Mouse (Mus musculus) lung, embryonic 14.5 days (tissue): ENCODE data around the gene Plxna4. TPM values are rescaled to one million over a fixed set of nuclear protein-coding genes. Genes with fewer than 3 reads are reported as not detected.

Experiments used
- ATAC-seq: fragments of 200-750 bp; cut with Nextera tagmentation; 2 replicates; pipeline ENCODE4 v1.8.0; 2017; ENCODE audit warnings: mild to moderate bottlenecking, moderate TSS enrichment, moderate library complexity; ENCODE audit not compliant: insufficient read depth
- DNase-seq: peaks from one replicate; pipeline ENCODE4 v3.0.0-alpha.2; 2015
- H3K27ac ChIP-seq: fragments of 300-500 bp; sonication (generic); 2 replicates; pipeline ENCODE4 v1.5.1; 2014; ENCODE audit warnings: low read depth, mild to moderate bottlenecking, moderate library complexity
- H3K27me3 ChIP-seq: fragments of 300-500 bp; sonication (generic); 2 replicates; pipeline ENCODE4 v1.6.1; 2014; ENCODE audit warnings: low read length, control low read depth; ENCODE audit not compliant: insufficient read depth
- H3K36me3 ChIP-seq: fragments of 300-500 bp; sonication (generic); 2 replicates; pipeline ENCODE4 v1.6.1; 2014; ENCODE audit warnings: control low read depth; ENCODE audit not compliant: insufficient read depth
- H3K4me1 ChIP-seq: fragments of 300-500 bp; sonication (generic); 2 replicates; pipeline ENCODE4 v1.6.1; 2014; ENCODE audit warnings: antibody characterized with exemption, control low read depth; ENCODE audit not compliant: insufficient read depth
- H3K4me2 ChIP-seq: fragments of 300-500 bp; sonication (generic); 2 replicates; pipeline ENCODE4 v1.6.1; 2014; ENCODE audit warnings: mild to moderate bottlenecking
- H3K4me3 ChIP-seq: fragments of 300-500 bp; sonication (generic); 2 replicates; pipeline ENCODE4 v1.5.1; 2014; ENCODE audit warnings: low read depth, low read length
- H3K9ac ChIP-seq: fragments of 300-500 bp; sonication (generic); 2 replicates; pipeline ENCODE4 v1.6.1; 2014
- H3K9me3 ChIP-seq: fragments of 300-500 bp; sonication (generic); 2 replicates; pipeline ENCODE4 v1.6.1; 2016; ENCODE audit warnings: low read depth, low read length, control low read depth
- CTCF ChIP-seq: IDR thresholded peaks from 2 replicates; pipeline ENCODE4 v1.5.1; 2016; ENCODE audit warnings: antibody characterized with exemption, low read depth
- WGBS: fragments of 180-500 bp; shearing (Covaris S2); extraction: QIAGEN DNeasy Blood & Tissue Kit; methylation state at CpG from one replicate; pipeline ENCODE4 v1.1.7; 2014; 5-methylcytosine and 5-hydroxymethylcytosine counted together
- polyA plus RNA-seq: library from polyadenylated mRNA; unstranded; fragments of >200 nt; fragmentation: Nextera tagmentation; extraction: Ambion mirVana; gene quantifications from 2 replicates; pipeline ENCODE4 v1.2.1, GENCODE M21; 2014

Gene Plxna4
- polyA plus RNA-seq, 1 experiment from 2014 or later, result 2.4 TPM

GRCm38 (mm10) chr6:32464046-32464445 is 123.9 kb downstream of the Plxna4 start:
- Histone ChIP-seq H3K4me3 (no peak overlapping the region), H3K4me2 (no peak overlapping the region), H3K9me3 (no peaks in the 10 kb centered on the region), H3K4me1 (peaks cover 8% of the 10 kb centered on the region; the same call in 1 of the 2 replicates), H3K36me3 (no peaks in the 10 kb centered on the region), H3K27me3 (no peaks in the 10 kb centered on the region), H3K9ac (no peak overlapping the region), H3K27ac (no peak overlapping the region)
- DNase-seq (peak; percentile 44), ATAC-seq (0 out of 2 replicates have a peak, but pooled peaks have one; percentile 31)
- no peak for TF ChIP-seq CTCF
- WGBS, result 54% methylated on average over 4 of the region's 4 CpGs

- Histone ChIP-seq H3K27me3 (no peaks in the 10 kb centered on the region), H3K4me2 (peak overlapping the region; percentile 35), H3K27ac (no peak overlapping the region), H3K36me3 (no peaks in the 10 kb centered on the region), H3K4me1 (peaks cover 8% of the 10 kb centered on the region; the same call in 1 of the 2 replicates), H3K9ac (no peak overlapping the region), H3K9me3 (no peaks in the 10 kb centered on the region), H3K4me3 (no peak overlapping the region)
- DNase-seq, result peak; percentile 57
- WGBS, result 54% methylated on average over 8 of the region's 8 CpGs
- TF ChIP-seq CTCF, result no peak
- ATAC-seq, result 0 out of 2 replicates have a peak, but pooled peaks have one; percentile 49
These were observed 127.6 kb downstream of the Plxna4 start for GRCm38 (mm10) chr6:32460400-32460799.

GRCm38 (mm10) chr6:32456641-32457040 is 131.4 kb downstream of the Plxna4 start:
- Histone ChIP-seq H3K4me2 (no peak overlapping the region), H3K27me3 (no peaks in the 10 kb centered on the region), H3K9me3 (no peaks in the 10 kb centered on the region), H3K9ac (no peak overlapping the region), H3K4me1 (no peaks in the 10 kb centered on the region; the same call in 1 of the 2 replicates), H3K27ac (no peak overlapping the region), H3K4me3 (no peak overlapping the region), H3K36me3 (no peaks in the 10 kb centered on the region)
- no peak for TF ChIP-seq CTCF
- DNase-seq, result no peak
- WGBS, result 80% methylated on average over 3 of the region's 3 CpGs
- ATAC-seq, result no peak

- no peaks in the 10 kb centered on the region for H3K4me1 ChIP-seq
- no peak overlapping the region for H3K27ac ChIP-seq
- H3K4me2 ChIP-seq, result no peak overlapping the region
- no peak for ATAC-seq
- no peak for TF ChIP-seq CTCF
- H3K36me3 ChIP-seq, result no peaks in the 10 kb centered on the region
- H3K9me3 ChIP-seq, result no peaks in the 10 kb centered on the region
- H3K27me3 ChIP-seq, result no peaks in the 10 kb centered on the region
- no peak overlapping the region for H3K9ac ChIP-seq
- DNase-seq, result no peak
- no peak overlapping the region for H3K4me3 ChIP-seq
These were observed 136.1 kb downstream of the Plxna4 start for GRCm38 (mm10) chr6:32451851-32452250.

GRCm38 (mm10) chr6:32449237-32449963 is 138.6 kb downstream of the Plxna4 start:
- no peaks in the 10 kb centered on the region for H3K9me3 ChIP-seq
- no peak overlapping the region for H3K27ac ChIP-seq
- H3K4me2 ChIP-seq, result no peak overlapping the region
- no peak for TF ChIP-seq CTCF
- H3K9ac ChIP-seq, result no peak overlapping the region
- DNase-seq, result no peak
- no peak overlapping the region for H3K4me3 ChIP-seq
- no peaks in the 10 kb centered on the region for H3K4me1 ChIP-seq
- no peaks in the 10 kb centered on the region for H3K27me3 ChIP-seq
- no peak for ATAC-seq
- 69% methylated on average over 8 of the region's 8 CpGs for WGBS
- H3K36me3 ChIP-seq, result no peaks in the 10 kb centered on the region

- H3K27me3 ChIP-seq, result no peaks in the 10 kb centered on the region
- H3K9ac ChIP-seq, result no peak overlapping the region
- no peaks in the 10 kb centered on the region for H3K9me3 ChIP-seq
- H3K27ac ChIP-seq, result no peak overlapping the region
- ATAC-seq, result no peak
- H3K4me3 ChIP-seq, result no peak overlapping the region
- H3K4me1 ChIP-seq, result no peaks in the 10 kb centered on the region
- WGBS, result 70% methylated on average over 3 of the region's 3 CpGs
- no peak for TF ChIP-seq CTCF
- no peak overlapping the region for H3K4me2 ChIP-seq
- no peak for DNase-seq
- H3K36me3 ChIP-seq, result no peaks in the 10 kb centered on the region
These were observed 139.2 kb downstream of the Plxna4 start for GRCm38 (mm10) chr6:32448787-32449186.

GRCm38 (mm10) chr6:32446276-32446675 is 141.7 kb downstream of the Plxna4 start:
- H3K9ac ChIP-seq, result no peak overlapping the region
- H3K4me3 ChIP-seq, result no peak overlapping the region
- no peaks in the 10 kb centered on the region for H3K36me3 ChIP-seq
- H3K9me3 ChIP-seq, result no peaks in the 10 kb centered on the region
- no peaks in the 10 kb centered on the region for H3K4me1 ChIP-seq
- H3K27me3 ChIP-seq, result no peaks in the 10 kb centered on the region
- H3K27ac ChIP-seq, result no peak overlapping the region
- DNase-seq (no peak), ATAC-seq (no peak)
- TF ChIP-seq CTCF, result no peak
- WGBS, result 87% methylated on average over 4 of the region's 4 CpGs
- H3K4me2 ChIP-seq, result no peak overlapping the region

- no peak overlapping the region for H3K4me2 ChIP-seq
- no peak for TF ChIP-seq CTCF
- 31% methylated on average over 2 of the region's 2 CpGs for WGBS
- H3K36me3 ChIP-seq, result no peaks in the 10 kb centered on the region
- H3K9me3 ChIP-seq, result no peaks in the 10 kb centered on the region
- no peak overlapping the region for H3K27ac ChIP-seq
- H3K9ac ChIP-seq, result no peak overlapping the region
- no peaks in the 10 kb centered on the region for H3K27me3 ChIP-seq
- H3K4me3 ChIP-seq, result no peak overlapping the region
- ATAC-seq, result no peak
- no peak for DNase-seq
- H3K4me1 ChIP-seq, result no peaks in the 10 kb centered on the region
These were observed 142.7 kb downstream of the Plxna4 start for GRCm38 (mm10) chr6:32445246-32445645.
